Mouse (Mus musculus) liver, embryonic 11.5 days (tissue): ENCODE results near the gene Bend3. TPM values are rescaled to one million over a fixed set of nuclear protein-coding genes. Genes with fewer than 3 reads are reported as not detected.

Experiments
- ATAC-seq: fragments of 200-750 bp; cut with Nextera tagmentation; replicated peaks from 2 replicates; pipeline ENCODE4 v1.8.0; 2017; ENCODE audit warnings: moderate number of reproducible peaks, mild to moderate bottlenecking, moderate TSS enrichment, moderate library complexity; ENCODE audit not compliant: low FRiP score
- DNase-seq: peaks from one replicate; pipeline ENCODE4 v3.0.0-alpha.2; 2017; ENCODE audit warnings: low spot score
- H3K27ac ChIP-seq: fragments of 300-500 bp; sonication (generic); 2 replicates; pipeline ENCODE4 v1.5.1; 2014; ENCODE audit warnings: mild to moderate bottlenecking, low read depth, low read length, control low read depth
- H3K27me3 ChIP-seq: fragments of 300-500 bp; sonication (generic); replicated peaks from 2 replicates; pipeline ENCODE4 v1.6.1; 2014; ENCODE audit warnings: low read length, mixed read lengths; ENCODE audit not compliant: control insufficient read depth, insufficient read depth
- H3K36me3 ChIP-seq: fragments of 300-500 bp; sonication (generic); 2 replicates; pipeline ENCODE4 v1.6.1; 2014; ENCODE audit warnings: mild to moderate bottlenecking, low read length, moderate library complexity, mixed read lengths; ENCODE audit not compliant: control insufficient read depth, insufficient read depth
- H3K4me1 ChIP-seq: fragments of 300-500 bp; sonication (generic); replicated peaks from 2 replicates; pipeline ENCODE4 v1.6.1; 2014; ENCODE audit warnings: low read length, mixed read lengths; ENCODE audit not compliant: control insufficient read depth, insufficient read depth
- H3K4me2 ChIP-seq: fragments of 300-500 bp; sonication (generic); 2 replicates; pipeline ENCODE4 v1.6.1; 2014; ENCODE audit warnings: mild to moderate bottlenecking, control low read depth, moderate library complexity
- H3K4me3 ChIP-seq: fragments of 300-500 bp; sonication (generic); 2 replicates; pipeline ENCODE4 v1.5.1; 2014; ENCODE audit warnings: low read depth, low read length, control low read depth
- H3K9ac ChIP-seq: fragments of 300-500 bp; sonication (generic); 2 replicates; pipeline ENCODE4 v1.6.1; 2014; ENCODE audit warnings: low read depth, low read length, control low read depth
- H3K9me3 ChIP-seq: fragments of 300-500 bp; sonication (generic); 2 replicates; pipeline ENCODE4 v1.6.1; 2016; ENCODE audit warnings: low read length, inconsistent platforms, mixed read lengths; ENCODE audit not compliant: control insufficient read depth
- WGBS: fragments of 180-500 bp; shearing (Covaris S2); extraction: QIAGEN DNeasy Blood & Tissue Kit; methylation state at CpG from one replicate; pipeline ENCODE4 v1.1.7; 2014; 5-methylcytosine and 5-hydroxymethylcytosine counted together
- polyA plus RNA-seq: library from polyadenylated mRNA; unstranded; fragments of >200 nt; fragmentation: Nextera tagmentation; extraction: Ambion mirVana; gene quantifications from 2 replicates; pipeline ENCODE4 v1.2.1, GENCODE M21; 2014

The Bend3 gene
- 7.2 TPM in 2 replicates for polyA plus RNA-seq

- Histone ChIP-seq H3K4me2 (peak within 1 kb of the TSS; percentile 97), H3K4me1 (peaks cover 34% of the 10 kb centered on the region), H3K27ac (peak within 1 kb of the TSS; percentile 96), H3K27me3 (no peaks in the 10 kb centered on the region), H3K9ac (peak within 1 kb of the TSS; percentile 93), H3K9me3 (no peaks in the 10 kb centered on the region), H3K4me3 (peak within 1 kb of the TSS; percentile 79), H3K36me3 (no peaks in the 10 kb centered on the region)
- DNase-seq (peak; percentile 69), ATAC-seq (peak; percentile 32)
- WGBS: under 1% methylated on average over 83 of the region's 101 CpGs
Observed at GRCm38 (mm10) chr10:43478751-43479435, at the start of gene Bend3. Gene Bend3 (plus strand): TSS chr10:43478831.

- DNase-seq (no peak), ATAC-seq (no peak)
- H3K4me3 ChIP-seq: no peak overlapping the region
- H3K27me3 ChIP-seq: no peaks in the 10 kb centered on the region
- H3K36me3 ChIP-seq: no peaks in the 10 kb centered on the region; the same call in 1 of the 2 replicates
- no peaks in the 10 kb centered on the region for H3K4me1 ChIP-seq
- 89% methylated on average over 5 of the region's 5 CpGs for WGBS
- no peak overlapping the region for H3K4me2 ChIP-seq
- no peak overlapping the region for H3K9ac ChIP-seq
- no peak overlapping the region for H3K27ac ChIP-seq
- no peaks in the 10 kb centered on the region for H3K9me3 ChIP-seq
Observed at GRCm38 (mm10) chr10:43430606-43431005, 48.0 kb upstream of the Bend3 start.

- no peak overlapping the region for H3K4me2 ChIP-seq
- H3K27ac ChIP-seq: no peak overlapping the region
- H3K4me3 ChIP-seq: no peak overlapping the region
- ATAC-seq: no peak
- no peaks in the 10 kb centered on the region; the same call in 1 of the 2 replicates for H3K4me1 ChIP-seq
- 90% methylated on average over 4 of the region's 4 CpGs for WGBS
- H3K27me3 ChIP-seq: no peaks in the 10 kb centered on the region
- no peaks in the 10 kb centered on the region for H3K9me3 ChIP-seq
- H3K36me3 ChIP-seq: no peaks in the 10 kb centered on the region; the same call in 1 of the 2 replicates
- no peak overlapping the region for H3K9ac ChIP-seq
- DNase-seq: no peak
Observed at GRCm38 (mm10) chr10:43434326-43434725, 44.3 kb upstream of the Bend3 start.

GRCm38 (mm10) chr10:43435757-43436156 is 42.9 kb upstream of the Bend3 start:
- no peak overlapping the region for H3K9ac ChIP-seq
- H3K4me3 ChIP-seq: no peak overlapping the region
- H3K9me3 ChIP-seq: no peaks in the 10 kb centered on the region
- H3K4me2 ChIP-seq: no peak overlapping the region
- DNase-seq: no peak
- no peaks in the 10 kb centered on the region; the same call in 1 of the 2 replicates for H3K36me3 ChIP-seq
- H3K27me3 ChIP-seq: no peaks in the 10 kb centered on the region
- peaks cover 2% of the 10 kb centered on the region; the same call in 1 of the 2 replicates for H3K4me1 ChIP-seq
- no peak for ATAC-seq
- 84% methylated on average over 3 of the region's 3 CpGs for whole genome bisulfite sequencing
- no peak overlapping the region for H3K27ac ChIP-seq

GRCm38 (mm10) chr10:43439492-43439941 is 39.1 kb upstream of the Bend3 start:
- no peak overlapping the region for H3K9ac ChIP-seq
- no peaks in the 10 kb centered on the region for H3K27me3 ChIP-seq
- 55% methylated on average over 7 of the region's 7 CpGs for WGBS
- H3K27ac ChIP-seq: no peak overlapping the region
- no peak overlapping the region for H3K4me2 ChIP-seq
- no peak for ATAC-seq
- no peaks in the 10 kb centered on the region for H3K9me3 ChIP-seq
- H3K4me3 ChIP-seq: no peak overlapping the region
- DNase-seq: no peak
- H3K36me3 ChIP-seq: no peaks in the 10 kb centered on the region
- H3K4me1 ChIP-seq: peaks cover 2% of the 10 kb centered on the region; the same call in 1 of the 2 replicates

GRCm38 (mm10) chr10:43440050-43440449 is 38.6 kb upstream of the Bend3 start:
- peaks cover 2% of the 10 kb centered on the region; the same call in 1 of the 2 replicates for H3K4me1 ChIP-seq
- WGBS: 54% methylated on average over 13 of the region's 13 CpGs
- no peaks in the 10 kb centered on the region for H3K9me3 ChIP-seq
- H3K27ac ChIP-seq: peak overlapping the region; percentile 19; the same call in 1 of the 2 replicates
- no peak overlapping the region for H3K4me2 ChIP-seq
- ATAC-seq (no peak), DNase-seq (no peak)
- H3K36me3 ChIP-seq: no peaks in the 10 kb centered on the region
- no peak overlapping the region for H3K4me3 ChIP-seq
- H3K27me3 ChIP-seq: no peaks in the 10 kb centered on the region
- H3K9ac ChIP-seq: no peak overlapping the region

GRCm38 (mm10) chr10:43440981-43441740 is 37.5 kb upstream of the Bend3 start:
- Histone ChIP-seq H3K9ac (no peak overlapping the region), H3K4me2 (no peak overlapping the region), H3K27me3 (no peaks in the 10 kb centered on the region), H3K4me1 (peaks cover 2% of the 10 kb centered on the region; the same call in 1 of the 2 replicates), H3K9me3 (no peaks in the 10 kb centered on the region), H3K27ac (peak overlapping the region; percentile 71), H3K4me3 (no peak overlapping the region), H3K36me3 (no peaks in the 10 kb centered on the region)
- ATAC-seq (peak; percentile 58), DNase-seq (no peak)
- 68% methylated on average over 15 of the region's 15 CpGs for WGBS

- Histone ChIP-seq H3K9me3 (no peaks in the 10 kb centered on the region), H3K4me1 (peaks cover 5% of the 10 kb centered on the region), H3K4me2 (no peak overlapping the region), H3K27ac (no peak overlapping the region), H3K36me3 (no peaks in the 10 kb centered on the region), H3K27me3 (no peaks in the 10 kb centered on the region), H3K4me3 (no peak overlapping the region), H3K9ac (no peak overlapping the region)
- ATAC-seq (no peak), DNase-seq (no peak)
- 92% methylated on average over 3 of the region's 3 CpGs for WGBS
Observed at GRCm38 (mm10) chr10:43448656-43449055, 30.0 kb upstream of the Bend3 start.
